Comparison of ENCODE assay signal across 9 mouse cellular contexts in genomic region chr1:84128510-84128909, GRCm38 (mm10).
A peak's percentile ranks its signal among the peaks of the same experiment; 100 is the strongest.
DNase-seq lines count a peak whose midpoint lies in the region; ATAC-seq and TF ChIP-seq lines count a peak whose summit lies in the region.
"Had no signal": no experiment of that assay in that cellular context is flagged by ENCODE, and none has a peak within 500 bp of the region (broad histone marks: within the 10 kb centered on the region; RNA-seq: fewer than 3 reads in every experiment).

No protein-coding gene starts in this region.

- no peaks in the 10 kb centered on the region for H3K79me2 ChIP-seq in CH12.LX (replicated peaks; ENCODE audit: control insufficient read depth, extremely low read depth, insufficient read depth, poor library complexity, severe bottlenecking)

- peak; percentile 12 to 30 for DNase-seq in heart, postnatal 10 days
- DNase-seq in CH12.LX (ENCODE audit: extremely low read depth) (no peak), liver (no peak)
- peak; percentile 70 for DNase-seq in brain, embryonic 14.5 days (ENCODE audit: low read depth)
- DNase-seq in layer of hippocampus, adult 9-11 months = peak; percentile 23
- peak; percentile 19 for DNase-seq in telencephalon, adult 2 months (ENCODE audit: low read depth, low spot score)
- no peak for DNase-seq in B cell, adult 2 months

- H3K27me3 ChIP-seq in heart, embryonic 12.5 days (replicated peaks) = no peaks in the 10 kb centered on the region
- H3K27me3 ChIP-seq in CH12.LX (replicated peaks) = no peaks in the 10 kb centered on the region

- dilution Hi-C loops in CH12.LX (cut with MboI; ENCODE audit: extremely low pct_ligation_motif_present, extremely low pct_unique_long_range_greater_than_20kb, low sequenced_read_pairs) = no loop called here

- WGBS in heart, embryonic 12.5 days = 57% methylated on average over 4 of the region's 4 CpGs

- no peak for TF ChIP-seq EP300 in CH12.LX (IDR thresholded peaks at IDR 0.05; ENCODE audit: low read length)

- no peak overlapping the region for H3K4me2 ChIP-seq in heart, embryonic 12.5 days
- H3K4me2 ChIP-seq in CH12.LX (ENCODE audit: insufficient read depth, low read depth, poor library complexity, severe bottlenecking) = no peak overlapping the region
- H3K4me2 ChIP-seq: limb, embryonic 12.5 days had no signal

- no peaks in the 10 kb centered on the region for H3K4me1 ChIP-seq in heart, embryonic 12.5 days (replicated peaks)
- H3K4me1 ChIP-seq in CH12.LX (ENCODE audit: control insufficient read depth in 1 of 2, insufficient read depth in 2 of 2) = no peaks in the 10 kb centered on the region
- H3K4me1 ChIP-seq: limb, embryonic 12.5 days had no signal

- no peak overlapping the region for H3K27ac ChIP-seq in heart, embryonic 12.5 days (ENCODE audit: poor library complexity, severe bottlenecking)
- no peak overlapping the region for H3K27ac ChIP-seq in CH12.LX (ENCODE audit: insufficient read depth, low read depth)
- H3K27ac ChIP-seq: limb, embryonic 12.5 days had no signal

- no peaks in the 10 kb centered on the region for H3K36me3 ChIP-seq in heart, embryonic 12.5 days
- H3K36me3 ChIP-seq in CH12.LX (replicated peaks in 1 of 2; ENCODE audit: control insufficient read depth in 1 of 2, insufficient read depth in 1 of 2, low read length in 1 of 2) = no peaks in the 10 kb centered on the region
- H3K36me3 ChIP-seq: limb, embryonic 12.5 days had no signal

- no peak overlapping the region for H3K9ac ChIP-seq in heart, embryonic 12.5 days
- H3K9ac ChIP-seq in CH12.LX (ENCODE audit: insufficient read depth, low read depth) = no peak overlapping the region
- H3K9ac ChIP-seq: limb, embryonic 12.5 days had no signal

- H3K4me3 ChIP-seq in heart, embryonic 12.5 days = no peak overlapping the region
- no peak overlapping the region for H3K4me3 ChIP-seq in CH12.LX (replicated peaks in 1 of 3; ENCODE audit: low read depth in 2 of 3, low read length in 2 of 3, poor library complexity in 1 of 3)
- H3K4me3 ChIP-seq: limb, embryonic 12.5 days had no signal

- TF ChIP-seq RAD21 in CH12.LX (IDR thresholded peaks at IDR 0.05; ENCODE audit: low read depth, low read length) = peak; percentile 7

- peak in 1 of 2 experiments; percentile 5; a peak in 1 of 4 replicates for TF ChIP-seq CTCF in CH12.LX (conservative IDR thresholded peaks at IDR 0.05 in 1 of 2, IDR thresholded peaks at IDR 0.05 in 1 of 2; ENCODE audit: low read depth in 2 of 2, low read length in 2 of 2)
- TF ChIP-seq CTCF in brain, embryonic 14.5 days (IDR thresholded peaks at IDR 0.05; ENCODE audit: borderline replicate concordance, extremely low read depth, insufficient read depth, insufficient read length) = peak; percentile 60; the same call in 1 of the 2 replicates

- intact Hi-C loops in heart, postnatal 10 days (cut with DNase I) = loop anchor here (5.0 kb wide), 1 partner anchor 454 kb away; no protein-coding TSS in a partner anchor

- H3K9me3 ChIP-seq in heart, embryonic 12.5 days (replicated peaks) = no peaks in the 10 kb centered on the region
- no peaks in the 10 kb centered on the region for H3K9me3 ChIP-seq in CH12.LX (replicated peaks; ENCODE audit: low read length)
- H3K9me3 ChIP-seq: limb, embryonic 12.5 days had no signal

- in situ Hi-C loops in CH12.LX (cut with MboI; ENCODE audit: low pct_ligation_motif_present, low pct_unique_long_range_greater_than_20kb, low sequenced_read_pairs) = no loop called here

- no peak for ATAC-seq in heart, embryonic 12.5 days (ENCODE audit: insufficient number of reproducible peaks, low FRiP score)

- no peak for TF ChIP-seq POLR2A in CH12.LX (IDR thresholded peaks at IDR 0.05; ENCODE audit: low read depth, low read length)
- TF ChIP-seq POLR2A in brain, embryonic 14.5 days (IDR thresholded peaks at IDR 0.05; ENCODE audit: borderline replicate concordance, extremely low read depth, insufficient read depth, insufficient read length, poor library complexity, severe bottlenecking) = no peak

TF ChIP-seq in CH12.LX, 34 proteins besides CTCF, POLR2A, EP300 and RAD21:
- no peak for TF ChIP-seq USF1 (IDR thresholded peaks at IDR 0.05; ENCODE audit: low read depth, low read length)
- no peak for TF ChIP-seq MAX (IDR thresholded peaks at IDR 0.05; ENCODE audit: low read length)
- no peak for TF ChIP-seq PAX5 (IDR thresholded peaks at IDR 0.05; ENCODE audit: low read length)
- no peak for TF ChIP-seq ETS1 (conservative IDR thresholded peaks at IDR 0.05; ENCODE audit: low read depth, low read length)
- TF ChIP-seq ZNF384 (IDR thresholded peaks at IDR 0.05; ENCODE audit: low read depth, low read length) = no peak
- no peak for TF ChIP-seq SMC3 (IDR thresholded peaks at IDR 0.05; ENCODE audit: low read depth, low read length)
- no peak for TF ChIP-seq POLR2AphosphoS2 (IDR thresholded peaks at IDR 0.05; ENCODE audit: low read depth, low read length)

Comparison
In these comparisons a context has a peak if more than half of its experiments do, and no peak if none do; other contexts are left out.
1. DNase-seq: peak in heart, postnatal 10 days (2 of 2), brain, embryonic 14.5 days (single experiment), layer of hippocampus, adult 9-11 months (single experiment) and telencephalon, adult 2 months (single experiment); none in CH12.LX (single experiment), liver (single experiment) and B cell, adult 2 months (0 of 2).